35 mouse cellular contexts compared by ENCODE assay signal in the genomic region with DNA sequence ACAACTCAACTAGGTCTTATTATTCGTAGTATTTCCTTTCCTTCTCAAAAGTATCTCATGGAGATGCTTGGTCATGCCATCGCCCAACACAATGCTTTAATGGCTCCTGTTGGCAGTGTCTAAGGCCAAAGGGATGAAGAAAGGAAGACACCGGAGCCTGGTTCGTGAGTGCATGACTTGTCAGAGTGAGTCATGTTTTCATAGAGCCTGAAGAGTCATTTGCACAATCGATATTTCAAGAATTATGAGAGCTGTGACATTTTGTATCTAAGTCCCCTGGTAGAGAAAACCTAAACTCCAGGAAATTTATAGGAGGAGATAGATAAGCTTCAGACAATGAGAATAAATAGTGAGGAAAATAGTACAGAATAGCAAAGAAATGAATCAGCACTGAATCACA. TPM values are rescaled to one million over a fixed set of nuclear protein-coding genes. Genes with fewer than 3 reads are reported as not detected.
"Had no signal": no experiment of that assay in that cellular context is flagged by ENCODE, and none has a peak within 500 bp of the region (broad histone marks: within the 10 kb centered on the region; RNA-seq: fewer than 3 reads in every experiment).

No protein-coding gene starts in this region.

- H3K36me3 ChIP-seq: heart, embryonic 12.5 days; hindbrain, embryonic 13.5 days; hindbrain, embryonic 15.5 days; limb, embryonic 13.5 days; limb, embryonic 15.5 days; liver, embryonic 12.5 days had no signal

- H3K27ac ChIP-seq: gastrocnemius, adult 2 months; heart, adult 2 months; hindbrain, embryonic 13.5 days; hindbrain, embryonic 15.5 days; hindbrain, postnatal 0 days; layer of hippocampus, adult 2 months; left cerebral cortex, adult 2 months; limb, embryonic 13.5 days; limb, embryonic 15.5 days; liver, embryonic 12.5 days; liver, embryonic 14.5 days had no signal

- H3K27me3 ChIP-seq: heart, embryonic 12.5 days; hindbrain, embryonic 13.5 days; hindbrain, embryonic 15.5 days; limb, embryonic 13.5 days; limb, embryonic 15.5 days; liver, embryonic 12.5 days had no signal

- DNase-seq: gastrocnemius, adult 2 months; gastrocnemius, postnatal 10 days; gastrocnemius, postnatal 25 days; heart, adult 11 months; heart, adult 2 months; heart, postnatal 10 days; kidney, adult 11 months; kidney, adult 8-10 months; kidney, postnatal 10 days; kidney, postnatal 25 days; kidney, postnatal 4 days had no signal

- H3K4me1 ChIP-seq: hindbrain, embryonic 13.5 days; hindbrain, embryonic 15.5 days; limb, embryonic 13.5 days; liver, embryonic 12.5 days had no signal

- H3K9me3 ChIP-seq: heart, embryonic 12.5 days; hindbrain, embryonic 13.5 days; hindbrain, embryonic 15.5 days; limb, embryonic 13.5 days; limb, embryonic 15.5 days; liver, embryonic 12.5 days had no signal

- H3K4me2 ChIP-seq: heart, embryonic 12.5 days; hindbrain, embryonic 13.5 days; hindbrain, embryonic 15.5 days; limb, embryonic 13.5 days; limb, embryonic 15.5 days; liver, embryonic 12.5 days had no signal

- H3K4me3 ChIP-seq: gastrocnemius, adult 2 months; heart, adult 2 months; heart, embryonic 12.5 days; hindbrain, embryonic 13.5 days; hindbrain, embryonic 15.5 days; layer of hippocampus, adult 2 months; left cerebral cortex, adult 2 months; limb, embryonic 13.5 days; limb, embryonic 15.5 days; liver, embryonic 12.5 days had no signal

RNA-seq across cellular contexts. Expression of a gene that starts 33.5 kb away (rescaled TPM):
- total RNA-seq: gastrocnemius, adult 2 months; gastrocnemius, postnatal 10 days; gastrocnemius, postnatal 25 days; heart, adult 2 months; heart, postnatal 10 days; heart, postnatal 25 days; hematopoietic stem cell, adult 5-6 weeks; hindbrain, postnatal 0 days; left cerebral cortex, postnatal 14 days; liver, adult 2 months had no signal
- polyA plus RNA-seq: gonadal fat pad, adult 2 months; heart, adult 2 months; heart, embryonic 12.5 days; heart, embryonic 14.5 days; heart, embryonic 16.5 days; hindbrain, embryonic 11.5 days; hindbrain, embryonic 13.5 days; hindbrain, postnatal 0 days; intestine, embryonic 14.5 days; intestine, embryonic 16.5 days; kidney, embryonic 14.5 days; kidney, embryonic 16.5 days; limb, embryonic 11.5 days; limb, embryonic 13.5 days; limb, embryonic 15.5 days; liver, adult 2 months; liver, embryonic 12.5 days; liver, embryonic 14.5 days; liver, embryonic 16.5 days had no signal

RNA-seq across cellular contexts. Expression of a gene that starts 33.7 kb away (rescaled TPM):
- polyA plus RNA-seq: liver, adult 2 months had no signal

RNA-seq across cellular contexts. Expression of a gene that starts 49.8 kb away (rescaled TPM):
- total RNA-seq: layer of hippocampus, adult 2 months had no signal
